Mouse (Mus musculus): ENCODE data around the gene Csdc2.

The Csdc2 gene

DNA sequence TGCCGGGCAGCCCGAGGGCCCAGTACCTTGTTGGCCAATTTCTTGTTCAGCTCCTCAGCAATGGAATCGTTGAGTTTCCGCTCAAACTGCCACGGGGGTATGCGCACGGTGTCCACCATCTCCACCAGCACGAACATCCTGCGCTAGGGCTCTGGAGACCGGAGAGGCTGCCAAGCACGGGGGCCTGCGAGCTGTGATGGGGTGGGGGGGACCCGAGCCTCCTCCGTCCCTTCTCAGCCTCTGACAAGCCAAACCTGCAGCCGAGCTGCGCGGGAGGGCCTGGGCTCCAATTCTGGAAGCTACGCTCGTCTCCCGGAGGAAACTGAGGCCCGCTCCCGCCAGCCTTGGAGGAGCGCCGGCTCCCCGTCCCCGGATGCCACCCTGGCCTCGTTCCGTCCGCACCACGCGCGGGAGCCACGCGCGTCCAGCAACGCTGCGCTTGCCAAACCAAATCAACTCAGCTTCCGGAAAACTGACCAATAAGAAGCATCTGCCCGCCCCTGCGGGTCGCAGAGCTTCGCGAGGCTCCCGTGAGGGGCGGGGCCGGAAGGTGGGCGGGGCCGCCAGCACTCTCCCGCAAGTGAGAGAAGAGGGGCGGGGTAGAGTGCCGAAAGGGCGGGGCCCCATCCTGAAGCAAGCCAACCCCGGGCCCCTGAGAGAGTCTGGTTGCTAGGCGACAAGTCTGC lies 10.7 kb upstream of the Csdc2 start, which contains the start of gene Polr3h:
Gene Polr3h (minus strand): TSS at position 481 of the 686 bp plus-strand sequence.
- peak; percentile 100 for DNase-seq (ENCODE audit: low read depth)

DNA sequence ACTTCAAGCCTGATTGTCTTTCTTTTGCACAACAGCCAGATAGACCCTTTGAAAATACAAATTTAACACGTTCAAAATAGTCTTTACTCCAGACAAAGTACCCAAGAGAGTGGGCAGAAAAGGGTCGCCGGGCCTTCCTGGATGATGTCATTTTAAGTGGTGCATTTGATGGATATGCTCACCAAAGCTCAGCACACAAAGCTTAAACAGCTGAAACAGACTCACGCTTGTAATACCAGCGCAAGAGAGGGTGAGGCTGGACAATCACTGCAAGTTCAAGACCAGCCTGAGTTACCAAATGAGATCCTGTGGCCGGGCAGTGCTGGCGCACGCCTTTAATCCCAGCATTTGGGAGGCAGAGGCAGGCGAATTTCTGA lies 10.1 kb upstream of the Csdc2 start:
- DNase-seq (ENCODE audit: low read depth) = no peak

DNA sequence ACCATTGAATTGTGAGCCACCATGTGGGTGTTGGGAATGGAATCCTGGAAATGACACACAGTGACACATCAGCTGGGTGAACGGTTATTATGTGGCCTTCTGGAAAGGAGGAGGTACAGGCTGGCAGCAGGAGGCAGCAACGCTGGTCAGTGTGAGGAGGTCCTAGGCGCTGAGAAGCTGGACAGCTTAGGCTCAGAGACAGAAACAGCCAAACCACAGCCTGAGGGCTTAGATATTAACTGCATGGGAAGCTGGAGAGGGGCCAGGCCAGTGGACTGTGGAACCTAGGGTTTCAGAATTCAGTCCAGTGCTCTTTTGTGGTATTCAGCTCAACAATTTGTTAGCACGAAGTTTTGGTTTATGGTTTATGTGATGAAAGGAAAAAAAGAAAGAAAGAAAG lies 8.8 kb upstream of the Csdc2 start:
- DNase-seq (ENCODE audit: low read depth) = no peak

DNA sequence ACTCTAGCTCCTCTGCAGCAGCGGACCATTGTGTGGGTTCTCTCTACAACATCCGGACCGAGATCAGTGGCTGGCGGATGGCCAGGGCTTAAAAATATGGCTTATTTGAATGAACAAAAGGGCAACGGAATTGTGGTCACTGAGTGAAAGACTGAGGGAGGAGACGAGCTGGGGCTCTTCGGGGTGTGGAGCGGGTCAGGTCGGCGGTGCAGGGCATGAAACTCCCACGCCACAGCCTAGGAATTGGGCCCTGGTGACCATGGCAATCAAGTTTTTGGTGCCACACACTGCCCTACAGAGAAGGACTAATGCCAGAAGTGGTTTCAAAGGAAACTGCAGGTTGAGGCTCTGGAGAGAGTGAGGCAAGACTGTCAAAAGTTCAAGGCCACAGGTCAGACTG lies 8.3 kb upstream of the Csdc2 start:
- DNase-seq (ENCODE audit: low read depth) = no peak

DNA sequence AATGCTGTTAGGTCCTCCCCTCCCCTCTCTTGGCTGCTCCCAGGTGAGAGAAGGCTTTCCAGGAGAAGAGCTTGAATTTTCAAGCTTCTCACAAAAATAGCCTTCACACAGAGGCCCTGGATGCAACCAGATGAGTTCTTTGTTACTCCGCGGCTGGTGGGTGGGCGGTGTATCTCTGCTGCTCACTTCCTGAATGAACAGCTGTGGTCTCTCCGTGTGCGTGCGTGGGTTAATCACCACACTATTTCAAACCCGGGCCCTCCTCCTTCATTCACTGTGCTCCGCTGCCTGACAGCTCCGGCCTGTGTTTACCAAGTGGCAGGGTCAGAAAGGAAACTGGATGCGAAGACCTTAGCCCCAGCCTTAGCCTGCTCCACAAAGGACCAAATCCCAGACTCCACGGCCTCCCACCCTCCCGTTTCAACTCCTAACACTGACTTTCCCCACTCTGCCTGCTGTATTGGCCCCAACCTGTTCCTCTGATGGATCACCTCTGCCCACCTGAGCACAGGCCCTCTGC lies 3.5 kb upstream of the Csdc2 start:
- DNase-seq (ENCODE audit: low read depth) = no peak

DNA sequence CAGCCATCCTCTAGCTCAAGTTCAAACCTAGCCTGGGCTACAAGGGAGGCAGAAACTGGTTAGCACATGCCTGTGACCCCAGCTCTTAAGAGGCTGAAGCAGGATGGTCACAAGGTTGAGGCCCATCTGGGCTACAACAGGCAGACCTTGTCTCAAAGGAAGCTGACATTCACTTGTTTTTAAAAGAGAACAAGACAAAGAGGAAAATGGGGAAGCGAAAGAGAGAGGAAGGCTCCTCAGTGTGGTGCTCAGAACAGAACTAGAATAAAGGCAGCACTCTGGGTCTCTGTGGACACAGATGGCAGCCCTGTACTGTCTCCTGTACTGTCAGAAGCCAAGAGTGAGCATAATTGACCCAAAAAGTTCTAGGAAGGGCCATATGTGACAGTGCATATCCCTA lies 2.6 kb upstream of the Csdc2 start:
- no peak for DNase-seq (ENCODE audit: low read depth)

DNA sequence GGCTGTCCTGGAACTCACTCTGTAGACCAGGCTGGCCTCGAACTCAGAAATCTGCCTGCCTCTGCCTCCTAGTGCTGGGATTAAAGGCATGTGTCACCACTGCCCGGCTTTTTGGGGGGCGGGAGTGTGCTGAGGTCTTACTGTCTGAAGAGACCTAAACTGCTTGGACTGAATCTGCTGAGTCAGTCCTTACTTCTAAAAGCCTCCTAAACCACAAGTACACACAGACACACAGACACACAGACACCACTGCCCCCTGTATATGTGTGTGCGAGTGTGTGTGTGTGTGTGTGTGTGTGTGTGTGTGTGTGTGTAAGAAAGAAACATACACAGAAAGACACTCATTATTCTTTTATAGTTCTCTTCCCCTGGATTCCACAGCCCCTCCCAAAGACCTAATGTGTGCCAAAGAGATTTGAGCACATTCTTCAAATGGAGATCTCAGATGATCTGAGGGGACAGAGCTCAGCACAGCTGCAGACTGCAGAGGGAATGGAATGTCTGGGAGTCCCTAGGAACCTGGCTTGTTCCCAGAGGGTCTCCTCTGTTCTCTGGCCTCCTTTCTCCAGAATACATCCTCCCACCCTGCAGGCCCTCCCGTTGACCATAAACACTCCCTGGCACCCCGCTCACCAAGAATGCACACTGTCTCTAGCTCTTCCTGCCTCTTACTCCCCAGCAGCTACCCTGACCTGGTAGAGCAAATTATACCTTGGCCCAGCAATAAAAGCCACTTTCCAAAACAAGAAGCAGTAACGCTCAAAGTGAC lies 506 bp upstream of the Csdc2 start:
- no peak for DNase-seq (ENCODE audit: low read depth)

DNA sequence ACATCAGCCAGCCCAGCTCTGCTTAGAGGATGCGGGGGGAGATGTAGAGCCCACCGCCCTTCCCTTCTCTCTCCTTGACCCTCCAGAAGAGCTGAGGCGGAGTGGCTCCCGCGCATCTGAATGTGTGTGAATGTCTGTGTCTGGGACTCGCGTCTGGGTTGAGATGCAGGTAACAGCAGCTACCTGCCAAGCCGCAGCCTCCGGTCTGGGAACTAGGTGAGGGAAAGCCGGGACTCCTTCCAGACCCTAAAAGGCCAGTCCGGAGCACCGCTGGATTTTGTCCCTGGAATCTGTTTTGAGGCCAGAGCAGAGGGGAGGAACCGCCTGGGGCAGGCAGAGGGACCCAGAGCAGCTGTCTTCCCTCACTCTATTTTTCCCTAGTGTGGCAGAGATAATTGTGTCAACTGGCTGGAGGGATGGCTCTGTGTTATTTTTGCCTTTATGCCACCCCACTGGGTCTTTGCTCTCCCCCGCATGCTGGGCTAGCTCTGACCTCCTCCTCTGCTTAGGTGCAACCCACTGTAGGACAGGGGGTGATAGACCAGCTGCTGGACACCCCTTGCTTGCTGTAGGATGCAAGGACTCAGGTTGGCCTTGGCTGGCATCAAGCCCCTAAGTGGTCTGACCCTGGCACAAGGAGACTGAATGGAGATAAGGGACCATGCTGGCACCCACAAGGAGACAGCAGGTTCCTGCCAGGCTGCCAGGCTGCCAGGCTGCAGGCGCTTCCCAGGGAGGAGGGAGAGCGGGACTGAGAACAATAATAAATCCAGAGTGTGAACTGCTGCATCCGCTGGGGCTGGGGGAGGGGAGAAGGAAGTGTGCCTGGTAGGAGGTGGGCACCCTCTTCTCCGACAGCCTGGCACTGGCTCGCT lies 776 bp downstream of the Csdc2 start:
- DNase-seq (ENCODE audit: low read depth) = no peak

DNA sequence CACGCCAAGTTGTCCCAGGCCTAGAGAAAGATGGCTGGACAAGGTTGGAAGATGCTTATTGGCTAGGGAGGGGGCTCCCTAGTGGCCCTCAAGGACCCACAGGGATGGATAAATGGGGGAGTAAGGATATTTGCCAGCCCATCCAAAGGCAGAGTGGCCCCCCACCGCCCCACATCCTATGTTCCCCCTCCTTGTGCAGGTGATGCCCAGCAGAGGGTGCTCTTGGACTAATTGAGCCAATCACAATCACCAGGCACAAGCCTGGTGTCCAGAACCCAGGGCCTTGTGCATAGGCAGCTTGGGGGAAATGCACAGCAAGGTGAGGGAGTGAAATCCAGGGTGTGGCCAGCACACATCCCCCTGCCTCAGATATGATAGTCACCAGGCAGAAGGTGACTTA lies 1.7 kb downstream of the Csdc2 start:
- DNase-seq (ENCODE audit: low read depth) = no peak

DNA sequence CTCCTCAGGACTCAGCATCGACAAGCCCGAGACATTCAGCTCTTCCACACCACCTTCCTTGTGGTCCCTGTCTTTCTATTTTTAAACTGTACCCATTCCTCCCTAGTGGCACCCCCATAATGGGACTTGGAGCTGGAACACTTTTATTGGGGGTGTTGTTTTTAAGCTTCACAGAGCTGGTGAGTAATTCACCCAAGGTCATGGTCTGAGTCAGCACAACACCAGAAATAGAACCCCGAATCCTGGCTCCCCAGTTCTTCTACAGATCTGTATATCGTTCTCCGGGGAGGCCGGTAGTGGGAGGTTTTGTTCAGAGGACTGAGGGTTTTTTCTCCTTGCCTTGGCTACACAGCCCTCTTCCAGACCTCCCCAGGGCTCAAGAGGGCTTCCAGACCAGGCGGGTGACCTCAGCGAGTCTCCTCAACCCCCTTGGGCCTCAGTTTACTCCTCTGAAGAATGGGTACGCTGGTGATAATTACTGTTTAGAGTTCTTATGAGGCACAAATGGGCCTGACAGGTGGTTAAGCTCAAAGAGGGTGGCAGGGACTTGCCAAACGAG lies 2.7 kb downstream of the Csdc2 start:
- DNase-seq (ENCODE audit: low read depth) = no peak

DNA sequence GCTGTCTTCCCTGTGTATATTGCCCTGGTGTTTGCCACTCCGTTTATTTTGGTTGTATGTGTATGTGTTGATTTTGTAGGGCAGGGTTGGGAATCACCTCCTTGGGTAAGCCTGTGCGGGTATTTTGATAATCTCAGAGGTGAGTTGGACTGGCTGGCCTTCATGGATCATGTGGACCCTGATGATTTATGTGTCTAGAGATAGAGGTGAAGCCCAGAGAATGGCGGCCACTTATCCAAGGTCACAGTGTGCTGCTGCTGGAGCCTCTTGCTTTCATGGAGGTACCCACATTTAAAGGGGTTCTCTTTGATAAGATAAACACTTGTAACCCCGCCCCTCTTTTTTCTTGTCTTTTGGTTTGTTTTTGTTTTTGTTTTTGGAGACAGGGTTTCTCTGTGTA lies 3.2 kb downstream of the Csdc2 start:
- no peak for DNase-seq (ENCODE audit: low read depth)

DNA sequence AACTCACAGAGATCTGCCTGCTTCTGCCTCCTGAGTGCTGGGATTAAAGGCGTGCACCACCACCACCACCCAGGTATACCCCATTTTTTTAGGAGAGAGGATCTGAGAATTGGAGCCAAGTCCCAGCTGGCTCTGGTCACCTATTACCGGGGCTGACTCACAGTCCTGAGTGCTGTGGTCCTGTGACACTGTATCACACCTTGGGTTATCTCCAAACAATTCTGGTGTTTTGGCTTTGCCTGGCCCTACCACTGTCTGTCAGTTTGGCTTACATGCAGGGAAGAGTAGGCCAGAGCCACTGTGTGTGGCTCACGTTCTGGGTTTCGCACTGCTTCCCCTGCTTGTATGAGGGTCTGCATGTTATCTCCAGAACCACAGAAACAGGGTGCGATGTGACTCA lies 3.7 kb downstream of the Csdc2 start:
- DNase-seq (ENCODE audit: low read depth) = no peak

DNA sequence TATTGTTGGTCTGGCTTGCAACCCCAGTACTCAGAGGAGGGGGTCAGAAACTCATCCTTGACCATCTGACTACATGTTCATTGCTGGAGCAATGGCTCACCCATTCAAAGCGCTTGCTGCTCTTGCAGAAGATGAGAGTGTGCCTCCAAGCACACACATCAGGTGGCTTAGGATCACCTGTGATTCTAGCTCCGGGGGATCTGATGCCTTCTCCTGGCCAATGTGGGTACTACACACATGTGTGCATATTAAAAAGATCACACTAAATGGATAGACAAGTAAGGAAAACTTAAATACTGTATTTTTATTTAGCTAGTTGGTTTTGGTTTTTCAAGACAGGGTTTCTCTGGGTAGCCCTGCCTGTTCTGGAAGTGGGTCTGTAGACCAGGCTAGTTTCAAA lies 4.5 kb downstream of the Csdc2 start:
- DNase-seq (ENCODE audit: low read depth) = no peak

DNA sequence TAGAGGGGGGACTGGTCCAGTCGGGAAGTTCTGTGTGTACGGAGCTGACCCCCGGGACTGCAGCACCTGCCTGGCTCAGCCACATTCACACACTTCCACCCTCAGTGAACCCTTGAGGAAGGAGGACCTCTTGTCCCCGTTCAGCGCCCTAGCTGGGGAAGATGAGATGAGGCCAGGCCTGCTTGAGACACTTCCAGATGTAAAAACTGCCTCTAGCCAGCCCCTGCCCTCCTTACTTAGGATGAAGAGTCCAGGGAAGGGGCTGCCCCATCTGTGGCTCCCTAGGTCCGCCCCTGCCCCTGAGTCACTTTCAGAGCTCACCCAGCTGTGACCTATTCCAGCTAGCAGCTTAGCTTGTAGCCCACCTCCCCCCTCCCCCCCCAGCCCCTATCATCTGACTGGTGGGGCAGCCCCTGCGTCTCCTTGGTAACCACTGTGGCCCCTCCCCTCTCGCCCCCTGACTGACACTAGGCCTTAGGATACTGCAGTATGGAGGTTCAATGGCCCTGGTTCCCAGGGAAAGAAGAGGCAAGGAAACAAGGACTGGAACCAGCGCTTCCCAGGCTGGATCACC lies 6.7 kb downstream of the Csdc2 start:
- DNase-seq (ENCODE audit: low read depth) = no peak

DNA sequence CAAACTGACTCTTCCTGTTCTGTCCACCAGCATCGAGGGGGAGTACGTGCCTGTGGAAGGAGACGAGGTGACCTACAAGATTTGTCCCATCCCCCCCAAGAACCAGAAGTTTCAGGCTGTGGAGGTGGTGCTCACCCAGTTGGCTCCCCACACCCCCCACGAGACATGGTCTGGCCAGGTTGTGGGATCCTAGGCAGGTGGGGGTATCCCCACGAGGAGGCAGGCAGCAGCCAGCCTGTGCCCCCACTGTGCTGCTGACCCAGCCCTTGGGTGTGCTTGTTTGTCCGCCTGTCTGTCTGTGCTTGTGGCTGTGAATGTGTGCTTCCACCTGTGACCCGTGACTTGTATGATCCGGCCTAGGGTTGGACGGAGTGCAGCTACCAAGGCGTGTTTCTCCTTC lies 12.5 kb downstream of the Csdc2 start:
- DNase-seq (ENCODE audit: low read depth) = no peak

DNA sequence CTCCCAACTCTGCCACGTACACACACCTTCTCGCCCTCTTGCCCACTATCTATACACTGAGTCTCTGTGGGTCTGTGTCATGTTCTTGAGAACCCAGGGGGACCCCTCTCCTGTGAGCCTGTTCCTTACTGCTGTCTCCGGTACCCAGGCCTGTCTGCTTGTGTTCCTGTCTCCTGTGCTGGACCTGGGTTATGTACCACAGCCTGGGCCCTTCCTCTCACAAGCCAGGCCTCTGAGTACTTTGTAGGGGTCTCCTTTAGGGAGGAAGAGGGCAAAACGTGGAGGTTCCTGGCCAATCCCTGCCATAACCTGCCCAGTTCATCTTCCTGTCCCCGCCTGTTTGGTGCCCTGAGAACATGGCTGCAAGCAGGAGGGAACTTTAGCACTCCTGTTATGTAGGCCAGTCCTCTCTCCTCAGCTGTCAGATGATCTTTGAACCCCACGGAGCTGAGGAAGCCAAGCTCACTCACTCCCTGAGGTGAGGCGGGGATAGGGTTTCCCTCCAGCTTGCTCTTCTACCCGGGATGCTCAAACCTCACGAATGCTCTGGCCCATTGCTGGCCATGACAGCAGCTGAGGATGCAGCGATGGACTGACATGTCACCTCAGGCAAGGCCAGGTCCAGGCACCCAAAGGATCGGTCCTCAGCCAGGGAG lies 13.0 kb downstream of the Csdc2 start:
- DNase-seq (ENCODE audit: low read depth) = no peak

DNA sequence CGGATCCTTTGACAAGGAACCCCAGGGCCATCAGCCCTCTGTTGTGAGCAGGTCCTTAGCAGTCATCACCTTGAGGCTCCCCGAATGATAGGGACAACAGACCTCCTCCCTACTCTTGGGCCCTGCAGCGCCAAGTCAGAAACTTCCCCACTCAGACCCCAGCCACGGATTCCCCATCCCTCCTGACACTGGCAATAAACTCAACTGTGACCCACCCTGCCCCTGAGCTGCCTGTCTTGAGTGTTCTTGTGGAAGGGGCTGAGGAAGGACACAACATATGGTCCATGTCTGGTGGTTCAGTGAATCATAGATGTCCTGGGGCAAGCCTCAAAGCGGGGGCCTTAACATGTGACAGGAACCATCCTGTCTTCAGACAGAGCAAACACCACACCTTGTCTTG lies 14.2 kb downstream of the Csdc2 start:
- DNase-seq (ENCODE audit: low read depth) = no peak

DNA sequence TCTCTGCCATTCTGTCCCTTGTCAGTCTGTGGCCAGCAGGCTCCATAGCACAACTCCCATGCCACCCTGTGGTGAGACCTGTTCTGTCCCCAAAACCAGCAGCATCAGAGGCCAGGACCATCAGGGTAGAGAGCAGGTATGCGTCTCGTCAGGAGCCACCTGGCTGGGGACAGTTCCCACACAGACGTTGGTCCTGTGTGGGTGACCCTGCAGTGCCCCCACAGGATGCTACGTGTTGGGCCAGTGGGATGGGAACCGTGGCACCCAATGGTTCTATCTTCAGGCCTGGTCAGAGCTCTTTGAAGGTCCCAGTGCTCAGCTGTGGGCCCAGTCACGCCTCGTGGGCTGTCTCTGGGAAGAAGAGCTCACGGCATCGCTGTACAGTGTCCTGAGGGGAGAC lies 14.6 kb downstream of the Csdc2 start:
- no peak for DNase-seq (ENCODE audit: low read depth)

DNA sequence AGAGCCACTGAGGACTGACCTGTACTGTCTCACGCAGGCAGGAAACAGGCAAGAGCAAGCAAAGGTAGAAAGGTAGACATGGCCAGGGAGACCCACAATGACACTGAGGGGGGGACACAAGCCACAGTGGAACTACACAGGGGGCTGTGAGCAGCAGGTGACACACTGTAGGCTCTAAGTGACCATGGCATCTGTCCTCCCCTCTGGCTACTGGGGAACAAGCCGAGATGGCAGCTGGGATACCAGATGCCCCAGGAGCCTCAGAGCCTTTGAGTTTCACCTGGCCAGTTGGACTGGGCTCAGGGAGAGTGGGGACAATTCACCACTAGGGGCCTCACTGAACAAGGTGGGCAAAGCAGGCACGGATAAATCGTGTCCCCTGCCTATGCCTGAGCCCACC lies 15.8 kb downstream of the Csdc2 start:
- DNase-seq (ENCODE audit: low read depth) = no peak

DNA sequence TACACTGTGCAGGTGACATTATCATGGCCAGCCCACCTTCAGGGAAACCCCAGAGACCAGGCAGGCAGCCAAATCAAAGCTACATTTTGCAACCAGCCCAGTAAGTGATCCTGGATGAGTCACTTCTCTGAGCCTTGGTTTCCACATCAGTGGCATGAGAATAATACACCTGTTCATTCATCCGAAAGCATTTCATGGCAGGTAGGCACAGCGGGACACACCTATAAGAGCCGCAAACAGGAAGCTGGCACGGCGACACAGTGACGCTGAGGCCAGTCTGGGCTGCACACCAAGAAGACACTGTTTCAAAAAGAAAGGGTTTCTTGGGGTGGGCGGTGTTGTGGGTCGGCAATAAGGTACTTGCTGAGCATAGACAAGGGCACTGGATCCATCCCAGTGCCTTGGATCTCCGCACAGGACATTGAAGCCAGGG lies 17.6 kb downstream of the Csdc2 start:
- DNase-seq (ENCODE audit: low read depth) = no peak

DNA sequence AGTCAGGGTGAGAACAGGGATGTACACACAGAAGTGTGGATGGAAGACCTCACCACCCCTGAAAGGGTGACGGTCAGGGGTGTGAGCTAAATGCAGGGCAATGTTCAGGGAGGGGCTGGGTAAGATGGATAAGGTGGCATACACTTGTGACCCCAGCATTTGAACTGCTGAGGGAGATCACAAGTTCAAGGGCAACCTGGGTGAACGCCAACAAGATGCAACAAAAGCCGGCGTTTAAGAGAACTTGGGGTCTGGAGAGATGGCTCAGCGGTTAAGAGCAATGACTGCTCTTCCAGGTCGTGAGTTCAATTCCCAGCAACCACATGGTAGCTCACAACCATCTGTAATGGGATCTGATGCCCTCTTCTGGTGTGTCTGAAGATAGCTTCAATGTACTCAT lies 18.2 kb downstream of the Csdc2 start:
- DNase-seq (ENCODE audit: low read depth) = no peak

Data from c-Kit-positive CD71-negative TER-119-negative erythroid progenitor cells, embryonic 14.5 days (primary cell).